Comparison of ENCODE assay signal across 8 mouse cellular contexts in genomic region chr5:145279948-145280347, GRCm38 (mm10). TPM values are rescaled to one million over a fixed set of nuclear protein-coding genes. Genes with fewer than 3 reads are reported as not detected.
DNase-seq lines count a peak whose midpoint lies in the region; ATAC-seq lines count a peak whose summit lies in the region.

No protein-coding gene starts in this region.

- H3K4me1 ChIP-seq in kidney, embryonic 14.5 days (ENCODE audit: control insufficient read depth, insufficient read depth, low read length) = peaks cover 10% of the 10 kb centered on the region; the same call in 1 of the 2 replicates
- H3K4me1 ChIP-seq in embryonic facial prominence, embryonic 12.5 days = 0 out of 2 replicates have a peak, but pooled peaks cover 3% of the 10 kb centered on the region
- H3K4me1 ChIP-seq in intestine, embryonic 14.5 days (replicated peaks; ENCODE audit: control insufficient read depth, insufficient read depth, low read length) = 0 out of 2 replicates have a peak, but pooled peaks cover 2% of the 10 kb centered on the region

- no peak overlapping the region for H3K27ac ChIP-seq in kidney, embryonic 14.5 days (ENCODE audit: low read depth, low read length)
- H3K27ac ChIP-seq in embryonic facial prominence, embryonic 12.5 days = no peak overlapping the region
- no peak overlapping the region for H3K27ac ChIP-seq in intestine, embryonic 14.5 days (ENCODE audit: low read depth)

- 97% methylated on average over 2 of the region's 2 CpGs for WGBS in kidney, embryonic 14.5 days
- WGBS in embryonic facial prominence, embryonic 12.5 days = 93% methylated on average over 2 of the region's 2 CpGs
- WGBS in intestine, embryonic 14.5 days = 97% methylated on average over 2 of the region's 2 CpGs

- DNase-seq in kidney, postnatal 14 days = no peak
- DNase-seq in intestine, embryonic 14.5 days (ENCODE audit: low spot score) = no peak
- DNase-seq in neural tube, embryonic 10.5 days (ENCODE audit: extremely low spot score, low spot score) = peak; percentile 18
- no peak for DNase-seq in ovary, postnatal 36 days (ENCODE audit: low spot score)
- DNase-seq in adrenal gland, postnatal 14 days = no peak
- DNase-seq in kidney, postnatal 4 days = no peak

- peak; percentile 34 for ATAC-seq in kidney, embryonic 14.5 days (ENCODE audit: low FRiP score, low TSS enrichment)
- no peak for ATAC-seq in embryonic facial prominence, embryonic 12.5 days (ENCODE audit: insufficient number of reproducible peaks, insufficient read depth, low FRiP score, low TSS enrichment)
- ATAC-seq in intestine, embryonic 14.5 days (replicated peaks; ENCODE audit: low FRiP score, low TSS enrichment, low read depth) = peak; percentile 45; the same call in 1 of the 2 replicates

- H3K27me3 ChIP-seq in kidney, embryonic 14.5 days (ENCODE audit: control insufficient read depth, insufficient read depth, low read length) = no peaks in the 10 kb centered on the region
- no peaks in the 10 kb centered on the region for H3K27me3 ChIP-seq in embryonic facial prominence, embryonic 12.5 days
- H3K27me3 ChIP-seq in intestine, embryonic 14.5 days (replicated peaks; ENCODE audit: control insufficient read depth, insufficient read depth, low read length) = no peaks in the 10 kb centered on the region

- peaks cover 24% of the 10 kb centered on the region for H3K36me3 ChIP-seq in kidney, embryonic 14.5 days (ENCODE audit: control insufficient read depth, insufficient read depth, low read length)
- peaks cover 20% of the 10 kb centered on the region for H3K36me3 ChIP-seq in embryonic facial prominence, embryonic 12.5 days
- H3K36me3 ChIP-seq in intestine, embryonic 14.5 days (ENCODE audit: control insufficient read depth, insufficient read depth, low read length) = peaks cover 19% of the 10 kb centered on the region

- no peaks in the 10 kb centered on the region for H3K9me3 ChIP-seq in kidney, embryonic 14.5 days (ENCODE audit: control insufficient read depth, low read length)
- no peaks in the 10 kb centered on the region for H3K9me3 ChIP-seq in embryonic facial prominence, embryonic 12.5 days
- H3K9me3 ChIP-seq in intestine, embryonic 14.5 days (ENCODE audit: control insufficient read depth, low read length) = no peaks in the 10 kb centered on the region

- H3K9ac ChIP-seq in kidney, embryonic 14.5 days (ENCODE audit: low read depth, low read length) = no peak overlapping the region
- H3K9ac ChIP-seq in embryonic facial prominence, embryonic 12.5 days = no peak overlapping the region
- H3K9ac ChIP-seq in intestine, embryonic 14.5 days (ENCODE audit: low read length) = no peak overlapping the region

- H3K4me2 ChIP-seq in kidney, embryonic 14.5 days (replicated peaks; ENCODE audit: low read depth, low read length) = no peak overlapping the region
- no peak overlapping the region for H3K4me2 ChIP-seq in embryonic facial prominence, embryonic 12.5 days (replicated peaks)
- H3K4me2 ChIP-seq in intestine, embryonic 14.5 days (ENCODE audit: low read length) = peak overlapping the region; percentile 88

- peak overlapping the region; percentile 89; the same call in 1 of the 2 replicates for H3K4me3 ChIP-seq in kidney, embryonic 14.5 days (ENCODE audit: low read length)
- H3K4me3 ChIP-seq in embryonic facial prominence, embryonic 12.5 days = peak overlapping the region; percentile 89
- H3K4me3 ChIP-seq in intestine, embryonic 14.5 days (ENCODE audit: low read depth, low read length) = peak overlapping the region; percentile 96

RNA-seq across cellular contexts. Expression of gene Zscan25, which starts 0.4 kb away (rescaled TPM):
- 0.70 and 1.2 TPM in 2 replicates for polyA plus RNA-seq in kidney, embryonic 14.5 days (2014; fragmentation: Nextera tagmentation; extraction: Ambion mirVana)
- 0.75 and 0.88 TPM in 2 replicates for polyA plus RNA-seq in embryonic facial prominence, embryonic 12.5 days (2016; fragmentation: Nextera tagmentation; extraction: Ambion mirVana)
- 0.26 and 0.42 TPM in 2 replicates for polyA plus RNA-seq in intestine, embryonic 14.5 days (2014; fragmentation: Nextera tagmentation; extraction: Ambion mirVana)
- total RNA-seq in adrenal gland, postnatal 14 days (2021) = 14.6 and 17.0 TPM in 2 replicates

RNA-seq across cellular contexts. Expression of gene Zfp655, which starts 48.4 kb away (rescaled TPM):
- polyA plus RNA-seq in kidney, embryonic 14.5 days (2014; fragmentation: Nextera tagmentation; extraction: Ambion mirVana) = 29.0 and 41.7 TPM in 2 replicates
- 36.6 and 39.6 TPM in 2 replicates for polyA plus RNA-seq in embryonic facial prominence, embryonic 12.5 days (2016; fragmentation: Nextera tagmentation; extraction: Ambion mirVana)
- polyA plus RNA-seq in intestine, embryonic 14.5 days (2014; fragmentation: Nextera tagmentation; extraction: Ambion mirVana) = 35.9 and 42.2 TPM in 2 replicates
- 46.6 and 49.8 TPM in 2 replicates for total RNA-seq in adrenal gland, postnatal 14 days (2021)
